Mouse (Mus musculus) kidney, embryonic 14.5 days (tissue): ENCODE measurements around the gene Letm1. TPM values are rescaled to one million over a fixed set of nuclear protein-coding genes. Genes with fewer than 3 reads are reported as not detected.

Experiments used
- ATAC-seq: fragments of 200-750 bp; cut with Nextera tagmentation; 2 replicates; pipeline ENCODE4 v1.8.0; 2017; ENCODE audit warnings: moderate number of reproducible peaks, mild to moderate bottlenecking, moderate TSS enrichment, moderate library complexity; ENCODE audit not compliant: low FRiP score, low TSS enrichment
- H3K27ac ChIP-seq: fragments of 300-500 bp; sonication (generic); 2 replicates; pipeline ENCODE4 v1.5.1; 2014; ENCODE audit warnings: low read depth, mild to moderate bottlenecking, low read length, moderate library complexity, mixed read lengths
- H3K27me3 ChIP-seq: fragments of 300-500 bp; sonication (generic); 2 replicates; pipeline ENCODE4 v1.6.1; 2014; ENCODE audit warnings: mild to moderate bottlenecking, low read length; ENCODE audit not compliant: control insufficient read depth, insufficient read depth
- H3K36me3 ChIP-seq: fragments of 300-500 bp; sonication (generic); 2 replicates; pipeline ENCODE4 v1.6.1; 2014; ENCODE audit warnings: low read length, mixed read lengths; ENCODE audit not compliant: control insufficient read depth, insufficient read depth
- H3K4me1 ChIP-seq: fragments of 300-500 bp; sonication (generic); 2 replicates; pipeline ENCODE4 v1.6.1; 2014; ENCODE audit warnings: low read length, mixed read lengths; ENCODE audit not compliant: control insufficient read depth, insufficient read depth
- H3K4me2 ChIP-seq: fragments of 300-500 bp; sonication (generic); replicated peaks from 2 replicates; pipeline ENCODE4 v1.6.1; 2014; ENCODE audit warnings: low read depth, mild to moderate bottlenecking, low read length
- H3K4me3 ChIP-seq: fragments of 300-500 bp; sonication (generic); 2 replicates; pipeline ENCODE4 v1.5.1; 2014; ENCODE audit warnings: mild to moderate bottlenecking, low read length
- H3K9ac ChIP-seq: fragments of 300-500 bp; sonication (generic); 2 replicates; pipeline ENCODE4 v1.6.1; 2014; ENCODE audit warnings: low read depth, mild to moderate bottlenecking, low read length, moderate library complexity
- H3K9me3 ChIP-seq: fragments of 300-500 bp; sonication (generic); 2 replicates; pipeline ENCODE4 v1.6.1; 2016; ENCODE audit warnings: low read length; ENCODE audit not compliant: control insufficient read depth
- WGBS: fragments of 180-500 bp; shearing (Covaris S2); extraction: QIAGEN DNeasy Blood & Tissue Kit; methylation state at CpG from one replicate; pipeline ENCODE4 v1.1.7; 2014; 5-methylcytosine and 5-hydroxymethylcytosine counted together
- polyA plus RNA-seq: library from polyadenylated mRNA; unstranded; fragments of >200 nt; fragmentation: Nextera tagmentation; extraction: Ambion mirVana; gene quantifications from 2 replicates; pipeline ENCODE4 v1.2.1, GENCODE M21; 2014

Letm1 gene
- polyA plus RNA-seq, 1 experiment from 2014 or later: 51.1 TPM

DNA sequence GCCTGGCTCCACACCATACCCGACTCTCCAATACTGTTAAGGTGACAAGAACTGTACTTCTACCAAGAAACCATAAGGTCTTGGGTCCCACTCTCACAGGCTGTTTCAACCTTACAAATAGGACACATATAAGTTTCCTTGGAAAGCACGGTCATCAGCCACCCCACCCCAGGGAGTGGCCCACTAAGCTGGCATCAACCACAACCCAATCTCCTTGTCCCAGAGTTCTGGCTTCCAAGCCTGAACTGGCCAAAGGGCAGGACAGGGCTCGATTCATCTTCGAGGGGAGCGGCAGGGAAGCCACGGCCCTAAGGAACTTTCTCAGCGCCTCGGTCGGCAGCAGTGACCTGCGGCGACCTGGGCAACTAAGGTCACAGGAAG lies 663 bp downstream of the Letm1 start:
- no peaks in the 10 kb centered on the region for H3K27me3 ChIP-seq
- peaks cover 9% of the 10 kb centered on the region for H3K36me3 ChIP-seq
- peak overlapping the region; percentile 44; the same call in 1 of the 2 replicates for H3K27ac ChIP-seq
- H3K4me1 ChIP-seq: peaks cover 6% of the 10 kb centered on the region
- no peaks in the 10 kb centered on the region for H3K9me3 ChIP-seq
- peak overlapping the region; percentile 82 for H3K4me3 ChIP-seq
- ATAC-seq: 0 out of 2 replicates have a peak, but pooled peaks have one; percentile 4
- peak overlapping the region; percentile 78 for H3K9ac ChIP-seq
- peak overlapping the region; percentile 77 for H3K4me2 ChIP-seq
- 5% methylated on average over 11 of the region's 11 CpGs for WGBS

DNA sequence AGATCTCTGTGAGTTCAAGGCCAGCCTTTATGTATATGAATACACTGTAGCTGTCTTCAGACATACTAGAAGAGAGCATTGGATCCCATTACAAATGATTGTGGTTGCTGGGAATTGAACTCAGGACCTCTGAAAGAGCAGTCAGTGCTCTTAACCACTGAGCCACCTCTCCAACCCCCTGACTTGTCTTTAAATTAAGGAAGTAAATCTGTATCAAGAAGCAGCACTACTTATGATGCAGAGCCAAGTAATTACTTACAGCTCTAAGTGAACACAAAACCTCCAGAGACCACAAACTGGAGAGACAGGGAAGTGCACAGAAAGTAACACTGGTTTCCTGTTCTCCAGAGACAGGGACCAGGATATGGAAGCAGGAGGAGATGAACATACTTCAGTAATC lies 5.4 kb downstream of the Letm1 start:
- Histone ChIP-seq H3K27me3 (no peaks in the 10 kb centered on the region), H3K27ac (no peak overlapping the region), H3K36me3 (peaks cover 23% of the 10 kb centered on the region), H3K4me3 (no peak overlapping the region), H3K4me2 (no peak overlapping the region), H3K9me3 (no peaks in the 10 kb centered on the region), H3K9ac (no peak overlapping the region), H3K4me1 (peaks cover 6% of the 10 kb centered on the region)
- no peak for ATAC-seq

DNA sequence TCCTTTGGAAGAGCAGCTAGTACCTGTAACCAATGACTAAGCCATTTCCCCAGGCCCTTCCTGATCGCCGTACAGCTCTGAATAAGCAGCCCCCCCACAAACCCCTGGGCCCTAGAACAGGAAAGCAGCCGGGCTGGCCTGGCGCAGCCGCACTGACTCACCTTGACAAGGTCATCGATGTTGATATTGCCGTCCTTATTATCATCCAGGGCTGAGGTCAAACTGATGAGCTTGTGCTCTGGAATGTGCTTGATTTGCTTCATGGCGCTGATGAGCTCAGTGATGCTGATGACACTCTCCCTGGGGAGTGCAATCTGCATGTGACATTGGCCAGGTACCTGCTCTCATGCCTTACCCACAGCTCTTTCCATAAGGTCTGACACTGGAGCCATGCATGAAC lies 39.1 kb downstream of the Letm1 start:
- no peak overlapping the region for H3K27ac ChIP-seq
- no peak for ATAC-seq
- H3K4me1 ChIP-seq: no peaks in the 10 kb centered on the region
- H3K9ac ChIP-seq: no peak overlapping the region
- H3K36me3 ChIP-seq: peaks cover 70% of the 10 kb centered on the region
- H3K9me3 ChIP-seq: no peaks in the 10 kb centered on the region
- H3K4me2 ChIP-seq: no peak overlapping the region
- H3K4me3 ChIP-seq: no peak overlapping the region
- H3K27me3 ChIP-seq: no peaks in the 10 kb centered on the region
- WGBS: 92% methylated on average over 8 of the region's 8 CpGs

DNA sequence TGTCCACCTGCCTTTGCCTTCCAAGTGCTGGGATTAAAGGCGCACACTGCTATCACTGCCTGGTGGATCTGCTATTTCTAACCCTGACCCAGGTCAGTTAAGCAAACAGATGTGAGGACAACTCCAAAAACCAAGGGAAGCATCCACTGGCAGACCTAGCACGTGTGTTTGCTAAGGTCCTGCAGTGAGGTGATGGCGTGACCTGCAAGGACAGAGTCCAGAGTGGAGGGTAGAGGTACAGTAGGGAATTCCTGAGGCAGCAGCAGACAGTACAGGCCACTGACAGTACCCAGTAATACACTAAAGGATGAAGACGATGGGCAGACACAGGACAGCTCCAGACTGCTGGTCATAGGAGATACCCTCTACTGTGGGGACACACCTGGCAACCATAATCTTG lies 42.1 kb downstream of the Letm1 start:
- peaks cover 42% of the 10 kb centered on the region for H3K36me3 ChIP-seq
- H3K27me3 ChIP-seq: no peaks in the 10 kb centered on the region
- no peak overlapping the region for H3K9ac ChIP-seq
- H3K4me1 ChIP-seq: no peaks in the 10 kb centered on the region
- 97% methylated on average over 4 of the region's 4 CpGs for WGBS
- H3K4me3 ChIP-seq: no peak overlapping the region
- no peaks in the 10 kb centered on the region for H3K9me3 ChIP-seq
- no peak for ATAC-seq
- no peak overlapping the region for H3K4me2 ChIP-seq
- no peak overlapping the region for H3K27ac ChIP-seq

DNA sequence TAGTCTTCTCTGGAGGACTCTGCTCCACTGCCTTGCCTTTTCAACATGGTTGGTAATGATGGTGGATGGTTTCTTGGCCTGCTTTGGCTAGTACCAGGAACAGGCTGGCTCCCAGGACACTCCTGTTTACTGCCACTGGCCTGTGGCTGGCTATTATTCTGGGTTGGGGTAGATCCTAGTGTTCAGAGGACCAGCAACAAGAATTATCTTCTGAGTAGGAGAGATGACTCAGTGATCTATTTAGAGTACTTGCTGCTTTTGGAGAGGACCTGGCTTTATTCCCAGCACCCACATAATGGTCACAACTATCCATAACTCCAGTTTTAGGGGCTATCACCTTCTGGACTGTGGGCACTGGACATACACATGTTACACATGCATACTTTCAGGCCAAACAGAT lies 44.3 kb downstream of the Letm1 start:
- Histone ChIP-seq H3K36me3 (peaks cover 36% of the 10 kb centered on the region), H3K27me3 (no peaks in the 10 kb centered on the region), H3K27ac (no peak overlapping the region)

DNA sequence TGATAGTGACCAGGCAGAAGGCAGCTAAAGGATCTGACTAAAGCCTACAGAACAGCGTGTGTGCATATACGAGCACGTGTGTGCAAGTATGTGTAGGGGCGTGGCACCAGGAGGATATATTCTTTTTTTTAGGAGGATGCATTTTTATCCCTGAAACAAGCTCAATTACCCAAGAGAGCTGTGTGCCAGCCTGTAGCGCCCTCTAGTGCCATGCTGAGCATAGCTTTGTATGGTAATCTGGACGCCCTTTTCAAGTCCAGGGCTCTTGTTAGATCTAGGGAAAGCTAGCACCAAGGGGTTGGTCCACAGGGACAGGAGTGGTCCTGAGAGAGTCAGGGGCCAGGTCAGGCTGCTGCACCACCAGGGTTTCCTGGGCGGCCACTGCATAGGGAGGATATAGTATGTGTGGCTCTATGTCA lies 44.7 kb downstream of the Letm1 start:
- ATAC-seq: peak; percentile 51; the same call in 1 of the 2 replicates
- Histone ChIP-seq H3K4me3 (no peak overlapping the region), H3K27me3 (no peaks in the 10 kb centered on the region), H3K9ac (no peak overlapping the region), H3K4me1 (no peaks in the 10 kb centered on the region), H3K9me3 (no peaks in the 10 kb centered on the region), H3K4me2 (no peak overlapping the region), H3K36me3 (peaks cover 32% of the 10 kb centered on the region), H3K27ac (no peak overlapping the region)
- WGBS: 31% methylated on average over 7 of the region's 7 CpGs

More for the DNA sequence above, 44.3 kb downstream of the Letm1 start:
- ATAC-seq: no peak
- no peak overlapping the region for H3K4me3 ChIP-seq
- H3K9me3 ChIP-seq: no peaks in the 10 kb centered on the region
- H3K9ac ChIP-seq: no peak overlapping the region
- no peaks in the 10 kb centered on the region for H3K4me1 ChIP-seq
- H3K4me2 ChIP-seq: no peak overlapping the region

DNA sequence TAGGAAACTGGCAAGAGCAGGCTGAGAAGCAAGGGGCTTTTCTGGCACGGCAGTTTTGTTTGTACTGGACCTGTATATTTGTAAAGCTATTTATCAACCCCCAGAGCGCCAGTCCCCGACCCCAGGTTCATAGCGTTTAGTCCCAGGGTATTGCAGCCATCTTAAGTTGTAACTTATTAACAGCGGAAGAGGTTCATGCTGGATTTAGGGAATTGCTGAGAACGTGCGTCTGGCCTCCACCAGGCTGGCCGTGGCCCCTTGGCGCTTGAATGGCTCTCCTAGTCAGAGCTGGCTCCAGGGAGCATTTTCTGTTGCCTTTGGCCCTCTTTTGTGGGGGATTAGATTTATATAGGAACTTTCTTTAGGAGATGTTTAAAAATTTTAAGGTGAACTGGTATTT lies 46.4 kb downstream of the Letm1 start:
- H3K4me3 ChIP-seq: no peak overlapping the region
- 47% methylated on average over 9 of the region's 9 CpGs for WGBS
- H3K27ac ChIP-seq: no peak overlapping the region

DNA sequence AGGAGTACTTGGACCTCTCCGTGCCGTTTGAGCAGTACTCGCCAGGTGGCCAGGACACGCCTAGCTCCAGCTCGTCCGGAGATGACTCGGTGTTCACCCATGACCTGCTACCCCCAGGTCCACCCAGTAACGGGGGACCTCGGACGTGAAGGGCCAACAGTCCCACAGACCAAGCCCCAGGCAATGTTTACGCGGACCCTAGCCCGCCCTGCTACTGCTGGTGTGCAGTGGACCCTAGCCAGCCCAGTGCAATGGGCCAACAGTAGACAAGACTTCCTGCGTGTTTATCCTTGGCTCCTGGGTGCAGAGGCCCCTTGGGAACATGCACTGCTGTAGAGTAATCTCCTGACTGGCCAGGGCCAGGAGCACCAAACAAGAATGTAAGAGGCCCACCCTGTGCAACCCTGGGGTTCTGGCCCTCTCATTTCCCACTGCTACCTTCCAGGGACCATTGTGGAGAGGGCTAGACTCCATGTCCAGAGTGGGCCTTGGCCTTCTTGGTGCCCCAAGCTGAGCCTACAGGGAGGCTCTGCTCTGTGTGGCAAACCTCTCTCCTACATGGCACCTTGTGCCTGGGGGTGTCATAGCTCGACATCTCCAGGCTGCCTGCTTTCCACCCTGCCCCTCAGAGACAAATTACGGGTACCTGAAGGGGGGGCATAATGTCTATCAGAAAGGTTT lies 47.1 kb downstream of the Letm1 start:
- no peak for ATAC-seq
- Histone ChIP-seq H3K4me1 (no peaks in the 10 kb centered on the region), H3K36me3 (peaks cover 26% of the 10 kb centered on the region), H3K4me3 (no peak overlapping the region), H3K9me3 (no peaks in the 10 kb centered on the region), H3K27ac (no peak overlapping the region), H3K4me2 (no peak overlapping the region), H3K27me3 (no peaks in the 10 kb centered on the region), H3K9ac (no peak overlapping the region)
- WGBS: 76% methylated on average over 16 of the region's 16 CpGs

More for the DNA sequence above, 46.4 kb downstream of the Letm1 start:
- no peak overlapping the region for H3K9ac ChIP-seq
- no peak overlapping the region for H3K4me2 ChIP-seq
- H3K27me3 ChIP-seq: no peaks in the 10 kb centered on the region
- no peaks in the 10 kb centered on the region for H3K4me1 ChIP-seq
- no peak for ATAC-seq
- H3K36me3 ChIP-seq: peaks cover 29% of the 10 kb centered on the region
- H3K9me3 ChIP-seq: no peaks in the 10 kb centered on the region

DNA sequence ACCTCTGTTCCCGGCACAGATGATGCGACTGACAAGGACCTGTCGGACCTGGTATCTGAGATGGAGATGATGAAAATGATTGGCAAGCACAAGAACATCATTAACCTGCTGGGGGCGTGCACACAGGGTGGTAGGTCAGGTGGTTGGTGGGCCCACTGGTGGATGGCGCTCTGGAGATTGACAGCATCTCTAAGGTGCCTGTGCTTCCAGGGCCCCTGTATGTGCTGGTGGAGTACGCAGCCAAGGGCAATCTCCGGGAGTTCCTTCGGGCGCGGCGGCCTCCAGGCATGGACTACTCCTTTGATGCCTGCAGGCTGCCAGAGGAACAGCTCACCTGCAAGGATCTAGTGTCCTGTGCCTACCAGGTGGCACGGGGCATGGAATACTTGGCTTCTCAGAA lies 48.8 kb downstream of the Letm1 start:
- Histone ChIP-seq H3K36me3 (peaks cover 26% of the 10 kb centered on the region), H3K4me2 (no peak overlapping the region), H3K27ac (no peak overlapping the region), H3K27me3 (no peaks in the 10 kb centered on the region), H3K9me3 (no peaks in the 10 kb centered on the region), H3K4me1 (no peaks in the 10 kb centered on the region), H3K9ac (no peak overlapping the region), H3K4me3 (no peak overlapping the region)
- ATAC-seq: no peak
- 93% methylated on average over 12 of the region's 12 CpGs for WGBS
